Mouse (Mus musculus) CD4-positive naive resting alpha-beta T cell, adult 57 days (primary cell): ENCODE measurements around the gene Nog. TPM values are rescaled to one million over a fixed set of nuclear protein-coding genes. Genes with fewer than 3 reads are reported as not detected.

Experiments used
- total RNA-seq: library from RNA; stranded (reverse); gene quantifications from one replicate; pipeline ENCODE4 v1.2.4, GENCODE M21; 2023

Gene Nog
- total RNA-seq, result not detected

DNA sequence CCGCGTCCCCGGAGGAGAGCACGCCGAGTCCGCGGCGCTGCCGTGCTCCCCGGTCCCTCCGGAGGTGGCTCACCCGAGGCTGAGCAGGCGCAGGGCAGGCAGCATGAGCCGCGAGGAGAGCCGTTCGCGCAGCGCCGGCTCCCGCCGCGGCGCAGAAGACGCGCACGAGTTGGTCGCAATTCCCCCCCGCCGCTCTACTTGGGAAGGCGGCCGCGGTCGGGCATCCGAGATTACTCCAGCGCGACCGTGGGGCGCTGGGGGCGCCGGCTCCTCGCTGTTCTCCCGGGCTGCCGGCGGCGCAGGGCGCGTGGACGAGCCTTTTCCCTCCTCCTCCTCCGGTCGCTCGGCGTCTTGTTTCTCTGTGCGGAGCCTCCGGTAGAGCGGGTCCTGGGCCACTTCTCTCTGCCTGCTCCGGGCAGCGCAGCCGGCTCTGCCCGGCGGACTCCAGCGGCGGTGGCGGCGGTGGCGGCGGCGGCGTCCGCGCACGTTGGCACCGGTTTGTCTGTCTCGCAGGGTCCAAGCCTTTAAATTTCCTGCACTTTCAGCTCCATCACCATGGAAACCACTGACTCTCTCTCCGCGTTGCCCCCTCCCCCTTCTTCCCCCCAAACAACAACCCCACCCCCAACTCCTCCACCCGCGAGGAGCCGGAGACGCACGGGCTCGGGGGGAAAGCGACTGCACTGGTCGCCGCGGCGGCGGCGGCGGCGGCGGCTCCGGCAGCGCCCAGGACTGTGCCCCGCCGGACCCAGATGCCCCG, at the start of gene Nog:
TSS of gene Nog (minus strand) at position 277 of the 760 bp plus-strand sequence.

Other genes with a start within 250 kb of the Nog start
- 19.2 TPM for gene Dgke, start 235.5 kb downstream of the Nog start, total RNA-seq
- not detected for gene Gm525, start 228.5 kb downstream of the Nog start, total RNA-seq